Mouse (Mus musculus): ENCODE results near the gene Ankrd60.

Ankrd60 gene

GRCm38 (mm10) chr2:173528493-173528892, 49.7 kb downstream of the Ankrd60 start:
- DNase-seq (ENCODE audit: extremely low spot score, low read depth, low spot score) = no peak

GRCm38 (mm10) chr2:173522376-173522775, 55.8 kb downstream of the Ankrd60 start, which contains the start of gene 1700021F07Rik:
TSS of gene 1700021F07Rik (plus strand) at chr2:173522586.
- DNase-seq (ENCODE audit: extremely low spot score, low read depth, low spot score) = no peak

Measured in hindlimb bud, embryonic 11.5 days (tissue).